ENCODE assay signal across 8 mouse cellular contexts in genomic region chr11:50174111-50174729, GRCm38 (mm10). TPM values are rescaled to one million over a fixed set of nuclear protein-coding genes. Genes with fewer than 3 reads are reported as not detected.
DNase-seq lines count a peak whose midpoint lies in the region; ATAC-seq lines count a peak whose summit lies in the region.
"Not testable (repeated sequence)": the region's sequence is repeated elsewhere in the genome, so short reads cannot be mapped to it uniquely, and the experiment has no call there.

Gene Mrnip, plus strand, starts transcription at chr11:50174444.

- DNase-seq in ES-E14 (ENCODE audit: low read depth, low spot score); embryonic facial prominence, embryonic 10.5 days (ENCODE audit: low spot score); frontal cortex, adult 2 months (ENCODE audit: extremely low spot score in 1 of 2, low spot score in 1 of 2); liver, embryonic 13.5 days: not testable (repeated sequence)
- peak in 1 of 2 experiments; percentile 20 for DNase-seq in layer of hippocampus, postnatal 25 days (ENCODE audit: extremely low spot score in 1 of 2, low spot score in 1 of 2)

- not testable (repeated sequence) for H3K4me1 ChIP-seq in ES-E14 (ENCODE audit: control insufficient read depth in 2 of 2, insufficient read depth in 2 of 2, low read length in 2 of 2, poor library complexity in 1 of 2); embryonic facial prominence, embryonic 10.5 days; midbrain, embryonic 12.5 days; stomach, embryonic 15.5 days
- H3K4me1 ChIP-seq in hindbrain, embryonic 15.5 days (replicated peaks), result peaks cover 15% of the 10 kb centered on the region
- H3K4me1 ChIP-seq in liver, embryonic 13.5 days (replicated peaks), result peaks cover 40% of the 10 kb centered on the region

- H3K9me3 ChIP-seq in ES-E14 (ENCODE audit: control insufficient read depth, insufficient read depth, low read depth, low read length); embryonic facial prominence, embryonic 10.5 days; hindbrain, embryonic 15.5 days; liver, embryonic 13.5 days (replicated peaks); midbrain, embryonic 12.5 days; stomach, embryonic 15.5 days: not testable (repeated sequence)

- not testable (repeated sequence) for H3K27me3 ChIP-seq in embryonic facial prominence, embryonic 10.5 days (replicated peaks; ENCODE audit: low read depth, poor library complexity, severe bottlenecking); hindbrain, embryonic 15.5 days; liver, embryonic 13.5 days; midbrain, embryonic 12.5 days; stomach, embryonic 15.5 days (replicated peaks)

- peak within 1 kb of the TSS; percentile 84 for H3K4me2 ChIP-seq in hindbrain, embryonic 15.5 days
- H3K4me2 ChIP-seq in liver, embryonic 13.5 days, result peak within 1 kb of the TSS; percentile 85
- peak within 1 kb of the TSS; percentile 84 for H3K4me2 ChIP-seq in midbrain, embryonic 12.5 days (replicated peaks)
- H3K4me2 ChIP-seq in stomach, embryonic 15.5 days, result peak within 1 kb of the TSS; percentile 84

- H3K4me3 ChIP-seq in ES-E14 (ENCODE audit: insufficient read depth in 1 of 2, low read depth in 1 of 2, low read length in 2 of 2, poor library complexity in 1 of 2, severe bottlenecking in 1 of 2), result peak within 1 kb of the TSS; percentile 89 to 90
- peak within 1 kb of the TSS; percentile 89 for H3K4me3 ChIP-seq in embryonic facial prominence, embryonic 10.5 days
- peak within 1 kb of the TSS; percentile 61 for H3K4me3 ChIP-seq in hindbrain, embryonic 15.5 days
- H3K4me3 ChIP-seq in liver, embryonic 13.5 days (replicated peaks), result peak within 1 kb of the TSS; percentile 76
- H3K4me3 ChIP-seq in midbrain, embryonic 12.5 days, result peak within 1 kb of the TSS; percentile 78
- H3K4me3 ChIP-seq in stomach, embryonic 15.5 days (replicated peaks), result peak within 1 kb of the TSS; percentile 71

- WGBS in embryonic facial prominence, embryonic 10.5 days, result 5% methylated on average over 19 of the region's 19 CpGs
- WGBS in hindbrain, embryonic 15.5 days, result 4% methylated on average over 19 of the region's 19 CpGs
- 5% methylated on average over 19 of the region's 19 CpGs for WGBS in liver, embryonic 13.5 days (ENCODE audit: insufficient replicate concordance)
- 4% methylated on average over 19 of the region's 19 CpGs for WGBS in midbrain, embryonic 12.5 days
- 6% methylated on average over 19 of the region's 19 CpGs for WGBS in stomach, embryonic 15.5 days

- not testable (repeated sequence) for H3K27ac ChIP-seq in ES-E14 (ENCODE audit: insufficient read depth, low read depth, low read length, poor library complexity, severe bottlenecking)
- H3K27ac ChIP-seq in embryonic facial prominence, embryonic 10.5 days (replicated peaks), result peak within 1 kb of the TSS; percentile 89
- H3K27ac ChIP-seq in hindbrain, embryonic 15.5 days (replicated peaks), result peak within 1 kb of the TSS; percentile 94
- H3K27ac ChIP-seq in liver, embryonic 13.5 days, result peak within 1 kb of the TSS; percentile 84
- peak within 1 kb of the TSS; percentile 76 for H3K27ac ChIP-seq in midbrain, embryonic 12.5 days (replicated peaks)
- H3K27ac ChIP-seq in stomach, embryonic 15.5 days, result peak within 1 kb of the TSS; percentile 54

- peak; percentile 73 for ATAC-seq in hindbrain, embryonic 15.5 days (ENCODE audit: low FRiP score, low read depth)
- 0 out of 2 replicates have a peak, but pooled peaks have one; percentile 1 for ATAC-seq in liver, embryonic 13.5 days (ENCODE audit: low read depth)
- ATAC-seq in midbrain, embryonic 12.5 days (ENCODE audit: low FRiP score, low read depth), result peak; percentile 42
- ATAC-seq in stomach, embryonic 15.5 days (ENCODE audit: insufficient read depth, low FRiP score, low read depth), result 0 out of 2 replicates have a peak, but pooled peaks have one; percentile 0

- H3K36me3 ChIP-seq in ES-E14 (ENCODE audit: control insufficient read depth, insufficient read depth, low read length, poor library complexity, severe bottlenecking), result peaks cover 17% of the 10 kb centered on the region
- peaks cover 46% of the 10 kb centered on the region for H3K36me3 ChIP-seq in embryonic facial prominence, embryonic 10.5 days (replicated peaks)
- peaks cover 28% of the 10 kb centered on the region for H3K36me3 ChIP-seq in hindbrain, embryonic 15.5 days
- peaks cover 25% of the 10 kb centered on the region for H3K36me3 ChIP-seq in liver, embryonic 13.5 days
- H3K36me3 ChIP-seq in midbrain, embryonic 12.5 days, result peaks cover 44% of the 10 kb centered on the region
- not testable (repeated sequence) for H3K36me3 ChIP-seq in stomach, embryonic 15.5 days

- in situ Hi-C loops in ES-E14 (cut with MboI; ENCODE audit: low sequenced_read_pairs in 2 of 2, unreplicated experiment in 2 of 2), result not testable (repeated sequence)

- peak within 1 kb of the TSS; percentile 90 for H3K9ac ChIP-seq in ES-E14 (ENCODE audit: insufficient read depth, low read depth, low read length, poor library complexity, severe bottlenecking)
- peak within 1 kb of the TSS; percentile 67 for H3K9ac ChIP-seq in hindbrain, embryonic 15.5 days
- peak within 1 kb of the TSS; percentile 82 for H3K9ac ChIP-seq in liver, embryonic 13.5 days
- peak within 1 kb of the TSS; percentile 78 for H3K9ac ChIP-seq in midbrain, embryonic 12.5 days (replicated peaks)
- peak within 1 kb of the TSS; percentile 78 for H3K9ac ChIP-seq in stomach, embryonic 15.5 days

RNA-seq across cellular contexts. Expression of gene Mrnip, which starts in this region (rescaled TPM):
- 13.0 and 14.6 TPM in 2 replicates for total RNA-seq in ES-E14 (2012; rRNA removed)
- polyA plus RNA-seq in embryonic facial prominence, embryonic 10.5 days (2016; fragmentation: Nextera tagmentation; extraction: Ambion mirVana), result 24.1 and 27.3 TPM in 2 replicates
- polyA plus RNA-seq in frontal cortex, adult 2 months (2012; rRNA removed), result 23.7 and 25.1 TPM in 2 replicates
- polyA plus RNA-seq in hindbrain, embryonic 15.5 days (2015; fragmentation: Nextera tagmentation; extraction: Ambion mirVana), result 32.8 and 34.6 TPM in 2 replicates
- total RNA-seq in layer of hippocampus, postnatal 25 days (2021), result 10 to 100 TPM; 15.1 to 16.2 TPM
- 8.1 and 8.5 TPM in 2 replicates for polyA plus RNA-seq in liver, embryonic 13.5 days (2015; fragmentation: Nextera tagmentation; extraction: Ambion mirVana)
- polyA plus RNA-seq in midbrain, embryonic 12.5 days (2016; fragmentation: Nextera tagmentation; extraction: Ambion mirVana), result 23.3 and 24.2 TPM in 2 replicates
- 10.5 and 13.0 TPM in 2 replicates for polyA plus RNA-seq in stomach, embryonic 15.5 days (2015; fragmentation: Nextera tagmentation; extraction: Ambion mirVana)

Comparison
In these comparisons a context has a peak if more than half of its experiments do, and no peak if none do; other contexts are left out.
1. ATAC-seq: peak in every context shown above with its lines; median percentile 73 in hindbrain, embryonic 15.5 days; 42 in midbrain, embryonic 12.5 days; 1 in liver, embryonic 13.5 days; 0 in stomach, embryonic 15.5 days.